Mouse (Mus musculus): ENCODE data around the gene Parva. TPM values are rescaled to one million over a fixed set of nuclear protein-coding genes. Genes with fewer than 3 reads are reported as not detected.

Gene Parva
- polyA plus RNA-seq, 1 experiment from 2014 or later = 105 TPM

Other genes starting within 250 kb of the Parva start
- gene Mical2, start 201.6 kb upstream of the Parva start, polyA plus RNA-seq (2015; fragmentation: Nextera tagmentation; extraction: Ambion mirVana) = 11.5 and 11.7 TPM in 2 replicates